Mouse (Mus musculus) left cerebral cortex, postnatal 25 days (tissue): ENCODE measurements around the gene Arhgef33. TPM values are rescaled to one million over a fixed set of nuclear protein-coding genes. Genes with fewer than 3 reads are reported as not detected.

Source experiments
- DNase-seq, 2 experiments: peaks; one replicate each; pipeline ENCODE4 v3.0.0; 2022; ENCODE audit warnings: low spot score in 2 of 2, mixed read lengths in 1 of 2
- intact Hi-C: fragments of 180-260 bp; cut with DNase I; formaldehyde crosslinking; loops from one replicate; pipeline ENCODE4 v1.15.1; 2025
- total RNA-seq, 2 experiments: library from RNA; stranded (reverse); gene quantifications; 2 replicates each; pipeline ENCODE4 v1.2.3; 2021

Gene Arhgef33
- total RNA-seq, 2 experiments from 2014 or later = 1.8 to 2.3 TPM

DNA sequence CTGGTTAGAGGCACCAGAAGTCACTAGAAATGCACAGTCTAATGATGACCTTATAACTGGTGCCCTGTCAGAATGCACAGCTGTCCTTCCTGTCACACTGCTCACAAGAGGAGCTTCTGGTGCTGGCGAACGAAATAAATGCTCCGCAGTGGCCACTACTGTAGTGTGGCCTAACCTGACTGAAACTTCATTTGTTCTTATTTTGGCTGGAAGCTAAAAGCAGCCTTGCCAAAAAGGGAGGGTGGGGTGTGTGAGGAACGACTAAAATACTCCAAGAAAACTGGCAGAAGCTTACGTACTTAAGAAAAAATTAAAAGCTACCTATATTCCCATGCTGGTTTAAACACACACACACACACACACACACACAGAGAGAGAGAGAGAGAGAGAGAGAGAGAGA, 119.7 kb downstream of the Arhgef33 start:
- intact Hi-C loops = no loop called here
- DNase-seq = peak; percentile 27 to 85

DNA sequence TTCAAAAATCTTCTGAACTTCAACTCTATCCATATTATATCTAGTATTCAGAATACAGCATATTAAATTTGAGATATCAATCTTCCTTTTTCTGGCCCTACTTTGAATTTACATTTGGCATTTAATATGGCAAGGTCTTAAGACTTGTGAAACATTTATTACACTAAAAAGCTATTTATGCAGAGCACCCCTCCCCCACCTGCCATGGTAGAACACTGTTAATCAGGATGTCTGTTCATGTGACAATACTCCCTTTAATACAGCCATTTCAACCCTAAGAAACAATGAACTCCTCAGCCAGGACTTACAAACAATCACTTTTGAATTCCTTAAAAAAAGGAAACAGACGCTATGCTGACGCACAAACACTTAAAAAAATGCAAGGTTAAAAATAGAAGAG, 120.8 kb downstream of the Arhgef33 start:
- peak in 1 of 2 experiments; percentile 19 for DNase-seq
- intact Hi-C loops = no loop called here

DNA sequence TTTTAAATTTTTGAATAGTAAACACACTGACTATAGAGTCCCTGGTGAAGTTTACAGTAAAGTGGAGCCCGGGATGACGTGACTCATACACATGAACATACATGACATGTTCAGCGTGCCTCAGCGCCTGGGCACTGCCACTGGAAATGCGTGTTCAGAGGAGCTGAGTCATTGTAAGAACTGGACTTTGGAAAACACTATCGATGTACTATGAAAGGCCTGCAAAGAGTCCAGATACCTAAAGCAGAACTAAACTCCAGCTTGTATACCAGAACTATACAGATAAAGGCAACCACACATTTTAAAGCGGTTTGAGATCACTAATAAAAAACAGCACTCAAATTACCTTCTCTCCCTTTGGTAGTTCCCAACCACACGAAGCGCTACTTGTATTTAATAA, 124.8 kb downstream of the Arhgef33 start:
- intact Hi-C loops = no loop called here
- no peak for DNase-seq

DNA sequence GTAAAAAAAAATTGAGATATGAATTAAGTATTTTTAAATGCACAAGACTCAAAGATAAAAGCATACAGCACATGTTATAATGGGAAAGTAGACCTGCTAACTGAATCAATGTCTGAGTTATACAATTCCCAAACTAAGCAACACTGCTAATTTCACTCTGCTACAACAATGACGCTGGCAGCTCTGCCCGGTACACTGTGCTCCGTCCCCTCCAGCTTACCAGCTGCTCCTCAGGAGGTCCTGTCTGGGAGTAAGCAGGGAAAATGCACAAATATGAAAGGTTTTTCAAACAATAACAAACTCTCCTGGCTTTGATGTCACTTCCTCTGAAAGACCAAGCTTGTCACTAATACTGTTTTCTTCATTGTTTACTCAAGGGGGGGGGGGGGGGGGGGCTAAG, 127.2 kb downstream of the Arhgef33 start:
- intact Hi-C loops = no loop called here
- DNase-seq = no peak

DNA sequence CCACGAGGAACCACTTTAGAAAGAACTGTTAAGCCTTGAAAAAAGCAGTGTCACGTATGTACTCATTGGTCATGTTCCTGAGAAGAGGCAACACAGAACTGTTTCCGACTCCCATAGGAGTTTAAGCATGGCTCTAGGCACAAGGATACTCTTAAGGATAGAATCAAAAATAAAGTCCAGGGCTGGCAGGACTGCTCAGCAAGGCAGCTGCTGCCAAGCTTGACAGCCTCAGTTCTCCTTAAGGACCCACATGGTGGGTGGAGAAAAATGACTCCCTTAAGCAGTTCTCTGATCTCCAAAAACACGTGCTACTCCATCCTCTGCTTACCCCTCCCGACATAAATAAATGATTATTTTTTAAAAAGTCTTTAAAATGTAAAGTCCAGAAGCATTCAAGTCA, 128.5 kb downstream of the Arhgef33 start:
- intact Hi-C loops = no loop called here

DNA sequence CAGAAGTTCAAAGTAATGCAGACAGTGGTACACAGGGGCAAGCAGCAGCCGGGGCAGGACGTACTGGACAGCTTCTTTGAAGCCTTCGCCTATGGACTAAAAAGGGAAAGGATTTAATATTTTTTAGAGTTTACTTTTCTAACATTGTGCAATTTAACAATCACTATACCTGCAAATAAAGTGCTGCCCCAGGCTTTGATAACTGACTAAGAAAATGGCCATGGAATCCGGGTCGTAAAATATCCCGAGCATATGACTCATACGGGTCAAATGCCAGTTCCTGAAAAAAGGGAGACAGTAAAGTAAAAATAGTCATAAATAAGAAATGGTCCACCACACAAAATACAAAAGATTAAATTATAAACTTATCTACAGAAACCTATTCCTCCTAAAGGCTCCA, 138.2 kb downstream of the Arhgef33 start:
- no peak for DNase-seq

More for the DNA sequence above, 128.5 kb downstream of the Arhgef33 start:
- peak in 1 of 2 experiments; percentile 52 for DNase-seq

DNA sequence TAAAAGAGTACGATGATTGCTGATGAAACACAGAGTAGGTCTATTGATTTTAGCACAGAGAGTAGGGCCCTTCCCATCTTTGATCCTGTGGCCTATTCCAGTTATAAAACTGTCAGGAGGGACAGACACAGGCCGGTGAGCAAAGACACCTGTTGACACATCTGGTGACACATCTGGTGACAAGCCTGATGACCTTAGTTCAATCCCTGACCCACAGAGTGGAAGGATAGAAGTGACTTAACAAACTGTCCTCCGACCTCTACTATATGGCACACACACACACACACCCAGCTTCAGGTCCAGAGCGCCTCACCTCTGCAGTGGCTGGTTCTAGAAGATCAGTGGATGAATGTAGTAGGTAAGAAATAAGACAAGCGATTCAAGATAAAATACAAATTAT, 139.3 kb downstream of the Arhgef33 start:
- intact Hi-C loops = no loop called here
- DNase-seq = no peak

More for the DNA sequence above, 138.2 kb downstream of the Arhgef33 start:
- intact Hi-C loops = no loop called here

Other genes starting within 250 kb of the Arhgef33 start
- 10 to 100 TPM; 55.4 to 63.6 TPM for gene Hnrnpll, start 245.1 kb upstream of the Arhgef33 start, total RNA-seq
- 1 to 10 TPM; 1.8 to 2.2 TPM for gene Galm, start 179.9 kb upstream of the Arhgef33 start, total RNA-seq
- gene Srsf7, start 100.1 kb upstream of the Arhgef33 start, total RNA-seq = 100 to 1,000 TPM; 109 to 111 TPM
- gene Ttc39d, start 99.9 kb upstream of the Arhgef33 start, total RNA-seq = under 1 TPM in 1 of 2 experiments, not detected in 1; 0.28 TPM
- 1 to 10 TPM; 4.1 to 5.5 TPM for gene Gemin6, start 83.0 kb upstream of the Arhgef33 start, total RNA-seq
- 10 to 100 TPM; 14.9 to 19.0 TPM for gene Morn2, start 17.2 kb upstream of the Arhgef33 start, total RNA-seq
- 10 to 100 TPM; 41.8 to 41.9 TPM for gene Dhx57, start 16.9 kb upstream of the Arhgef33 start, total RNA-seq
- gene Gm10190, start 66.1 kb downstream of the Arhgef33 start, total RNA-seq = 1 to 10 TPM; 1.8 to 3.9 TPM
- 10 to 100 TPM; 31.8 to 33.8 TPM for gene Sos1, start 173.0 kb downstream of the Arhgef33 start, total RNA-seq